Mouse (Mus musculus): ENCODE data around the gene Appl2.

DNA sequence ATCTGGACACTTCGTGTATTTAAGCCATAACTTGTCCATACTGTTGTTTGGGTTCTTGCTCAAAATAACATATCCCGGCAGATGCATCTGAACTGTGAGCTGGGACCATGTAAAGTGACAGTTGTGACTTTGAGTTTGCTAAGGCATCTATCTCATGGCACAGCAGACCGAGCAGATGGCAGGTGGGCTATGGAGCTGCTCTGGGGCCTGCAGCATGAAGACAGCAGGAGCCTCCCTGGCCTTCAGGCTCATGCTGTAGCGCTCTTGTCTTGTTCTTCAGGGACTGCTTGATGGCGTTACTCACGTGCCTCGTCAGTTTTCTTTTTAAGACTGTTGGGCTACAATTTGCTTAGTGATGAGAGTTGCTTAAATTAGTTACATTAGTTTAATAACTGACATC, 55.9 kb downstream of the Appl2 start:
- TF ChIP-seq CTCF (IDR thresholded peaks at IDR 0.05), result no peak
- TF ChIP-seq EP300 (IDR thresholded peaks at IDR 0.05; ENCODE audit: insufficient read depth, low read depth, low read length), result no peak

Measured in heart, adult 2 months (tissue).